Mouse (Mus musculus): ENCODE measurements around the gene Acaca.

Gene Acaca

GRCm38 (mm10) chr11:84442554-84443331, 313.3 kb downstream of the Acaca start:
- DNase-seq (ENCODE audit: extremely low spot score, low read depth, low spot score): no peak

Measured in hindlimb bud, embryonic 11.5 days (tissue).